Mouse (Mus musculus) olfactory bulb, adult 2 months (tissue): ENCODE measurements around the gene Dazl.

Experiments
- CTCF ChIP-seq: fragments of 200-500 bp; IDR thresholded peaks from 2 replicates; pipeline ENCODE4 v1.5.1; 2012; ENCODE audit warnings: low read depth, mild to moderate bottlenecking, low read length, moderate library complexity; ENCODE audit not compliant: insufficient read depth
- POLR2A ChIP-seq: fragments of 200-500 bp; IDR thresholded peaks from 2 replicates; pipeline ENCODE4 v1.6.1; 2012; ENCODE audit warnings: mild to moderate bottlenecking, low read depth, low read length, moderate library complexity; ENCODE audit not compliant: insufficient read depth

- TF ChIP-seq POLR2A (no peak), CTCF (no peak)
Observed at GRCm38 (mm10) chr17:50229534-50229933, 63.9 kb downstream of the Dazl start.
